Mouse (Mus musculus): Measurements from ENCODE around the gene Tnfaip8l3.
"Not testable (repeated sequence)": the region's sequence is repeated elsewhere in the genome, so short reads cannot be mapped to it uniquely, and the experiment has no call there.

Tnfaip8l3 gene

GRCm38 (mm10) chr9:54068032-54068649, at the start of gene Tnfaip8l3:
Gene Tnfaip8l3, minus strand, starts transcription at chr9:54068388.
- no peak for DNase-seq

DNA sequence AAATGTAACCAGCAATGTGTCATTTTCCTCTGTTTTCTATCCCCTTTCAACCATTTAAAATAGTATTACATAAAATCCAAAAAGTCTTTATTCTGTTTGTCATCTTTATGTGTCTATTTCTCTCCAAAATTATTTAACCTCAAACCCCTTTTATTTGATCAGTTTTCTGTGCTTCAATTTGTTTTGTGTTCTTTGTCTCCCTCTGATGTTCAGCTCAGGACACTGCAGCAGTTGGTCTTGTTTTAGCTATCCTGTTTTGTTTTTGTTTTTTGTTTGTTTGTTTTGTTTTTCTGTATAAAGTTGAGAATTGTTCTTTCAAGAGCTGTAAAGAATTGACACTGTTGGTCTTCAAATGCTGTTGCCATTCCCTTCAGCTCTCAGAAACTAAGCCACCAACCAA, 44.5 kb upstream of the Tnfaip8l3 start:
- DNase-seq: no peak

GRCm38 (mm10) chr9:54098636-54099035, 30.4 kb upstream of the Tnfaip8l3 start:
- no peak for DNase-seq

DNA sequence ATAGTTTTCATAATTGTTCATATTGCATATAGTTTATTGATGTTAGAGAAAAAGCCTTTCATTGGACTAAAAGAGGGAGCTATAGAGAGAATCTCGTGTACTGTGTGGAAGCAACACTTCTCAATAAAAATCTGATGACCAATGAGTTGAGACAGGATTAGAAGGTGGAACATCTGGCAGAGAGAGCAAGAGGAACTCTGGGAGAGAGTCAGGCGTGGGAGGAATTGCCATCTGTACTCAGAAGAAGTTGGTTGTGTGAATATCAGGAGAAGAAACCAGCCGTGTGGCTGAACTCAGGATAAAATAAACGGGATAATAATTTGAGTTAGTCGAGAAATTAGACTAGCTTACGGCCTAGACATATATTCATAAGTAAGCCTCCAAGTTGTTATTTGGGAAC, 28.9 kb upstream of the Tnfaip8l3 start:
- DNase-seq: no peak

DNA sequence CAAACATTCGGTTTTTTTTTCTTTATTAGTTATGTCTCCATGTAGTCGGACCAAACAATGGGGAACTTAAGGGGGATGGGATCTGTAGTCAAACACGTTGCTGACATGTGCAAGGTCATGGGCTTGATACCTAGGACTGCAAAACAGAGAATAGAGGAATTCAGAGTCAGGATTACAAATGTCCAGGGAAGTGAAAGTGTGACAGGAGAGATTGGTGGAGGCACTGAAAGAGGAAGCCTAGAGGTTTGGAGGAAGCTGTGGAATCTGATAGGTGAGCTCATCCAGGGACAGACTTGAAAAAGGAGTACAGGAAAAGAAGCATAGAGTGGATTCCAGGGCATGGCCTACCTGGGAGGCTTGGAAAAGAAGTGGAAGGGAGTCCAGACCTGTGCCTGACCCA, 16.1 kb upstream of the Tnfaip8l3 start:
- DNase-seq: no peak

DNA sequence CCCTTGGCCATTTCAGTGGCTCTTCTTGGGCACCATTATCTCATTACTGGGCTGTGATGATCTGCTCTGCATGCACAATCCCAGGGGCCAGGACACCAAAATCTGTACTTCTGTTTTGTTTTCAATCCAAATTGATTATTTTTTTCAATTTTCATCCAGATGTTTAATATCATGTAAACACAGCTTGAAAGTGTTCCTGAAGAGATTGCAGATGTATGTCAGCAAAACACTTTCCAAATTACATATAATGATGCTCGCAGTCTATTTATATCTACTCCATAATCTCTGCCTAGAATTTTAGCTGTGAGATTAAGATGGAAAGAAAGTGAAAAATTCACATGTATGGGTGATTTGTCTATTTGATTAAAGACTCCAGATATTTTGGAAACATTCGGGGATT, 9.6 kb upstream of the Tnfaip8l3 start:
- DNase-seq: no peak

GRCm38 (mm10) chr9:54074901-54075300, 6.7 kb upstream of the Tnfaip8l3 start:
- DNase-seq: no peak

DNA sequence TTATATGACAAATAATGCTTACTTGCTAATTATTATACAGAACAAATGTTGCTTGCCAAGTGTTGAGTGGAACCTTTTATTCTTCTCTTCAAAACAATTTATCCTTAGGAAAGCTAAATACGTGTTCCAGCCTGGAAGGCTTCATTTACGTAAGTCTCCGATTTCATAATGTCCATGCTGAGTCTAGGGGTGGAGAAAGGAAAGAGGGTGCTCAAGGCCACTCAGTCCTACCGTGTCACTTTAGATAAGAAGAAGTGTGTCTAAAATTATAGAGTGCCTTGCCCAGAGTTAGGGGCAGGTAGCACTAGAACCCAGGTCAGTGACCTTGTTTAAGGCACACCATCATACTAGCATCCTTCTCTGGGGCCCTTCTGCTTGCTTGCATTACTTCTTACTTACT, 5.5 kb upstream of the Tnfaip8l3 start:
- no peak for DNase-seq

DNA sequence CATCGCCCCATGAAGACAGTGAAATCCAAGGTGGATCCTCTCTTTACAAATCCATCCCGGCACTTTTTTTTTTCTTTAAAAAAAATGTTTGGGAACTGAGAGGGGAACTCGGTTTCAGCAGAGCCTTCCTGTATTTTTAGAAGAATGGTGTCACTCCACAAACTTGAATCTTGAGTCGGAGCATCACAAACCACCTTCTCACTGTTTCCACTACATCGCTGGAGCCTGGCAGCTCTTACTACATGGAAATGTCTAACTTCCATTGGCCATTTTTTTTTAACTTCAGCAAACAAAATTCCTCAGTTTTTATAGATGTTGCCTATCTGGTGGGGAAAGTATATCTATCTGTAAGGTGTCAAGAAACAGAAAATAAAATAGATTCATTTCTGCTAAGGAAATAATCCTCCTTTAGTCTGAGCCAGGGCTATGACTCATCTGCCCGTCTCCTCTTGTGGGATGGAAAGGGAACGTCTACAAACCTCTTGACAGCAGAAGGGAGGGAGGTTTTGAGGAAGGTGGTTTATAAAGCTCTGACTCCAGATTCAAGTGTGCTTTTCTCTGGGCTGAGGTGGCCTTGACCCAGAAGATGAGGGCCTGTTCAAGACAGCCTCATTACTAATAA, 3.4 kb upstream of the Tnfaip8l3 start:
- DNase-seq: no peak

DNA sequence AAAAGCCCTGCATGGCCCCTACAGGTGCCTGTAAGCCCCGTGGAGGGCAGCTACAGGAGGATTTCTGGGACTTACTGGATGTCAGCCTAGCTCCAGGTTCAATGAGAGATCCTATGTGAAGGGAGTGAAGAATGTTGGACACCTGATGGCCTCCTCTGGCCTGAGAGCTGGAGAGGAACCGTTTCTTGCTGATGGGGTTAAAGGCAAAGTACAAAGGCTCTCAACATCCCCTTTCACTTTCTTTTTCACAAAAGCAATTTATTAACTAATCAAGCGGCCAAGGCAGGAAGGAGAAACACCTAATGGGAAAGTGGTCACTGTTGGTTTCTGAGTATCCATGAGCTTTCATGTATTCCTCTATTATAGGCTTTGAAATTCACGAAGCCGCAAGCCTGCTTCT, 1.0 kb upstream of the Tnfaip8l3 start:
- no peak for DNase-seq

DNA sequence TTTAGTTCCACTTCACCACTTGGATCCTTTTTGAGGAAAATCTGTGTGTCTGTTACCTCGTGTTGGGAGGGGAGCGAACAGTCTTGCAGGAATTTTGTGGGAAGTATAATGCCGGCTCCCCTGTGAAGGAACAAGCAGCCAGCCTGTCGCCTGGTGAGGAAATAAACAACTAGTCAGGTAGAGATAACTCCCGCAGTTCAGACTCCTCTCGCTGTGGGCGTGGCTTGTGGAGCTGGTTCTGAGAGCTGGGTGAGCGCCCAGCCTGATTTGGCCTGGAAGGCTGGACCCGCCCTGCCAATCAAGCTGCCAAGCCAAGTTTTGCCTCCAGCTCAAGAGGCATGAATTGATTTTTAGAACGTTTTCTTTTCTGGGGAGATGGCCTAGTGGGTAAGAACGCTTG, 589 bp upstream of the Tnfaip8l3 start:
- DNase-seq: peak; percentile 26

GRCm38 (mm10) chr9:54067642-54068031, 551 bp downstream of the Tnfaip8l3 start:
- no peak for DNase-seq

DNA sequence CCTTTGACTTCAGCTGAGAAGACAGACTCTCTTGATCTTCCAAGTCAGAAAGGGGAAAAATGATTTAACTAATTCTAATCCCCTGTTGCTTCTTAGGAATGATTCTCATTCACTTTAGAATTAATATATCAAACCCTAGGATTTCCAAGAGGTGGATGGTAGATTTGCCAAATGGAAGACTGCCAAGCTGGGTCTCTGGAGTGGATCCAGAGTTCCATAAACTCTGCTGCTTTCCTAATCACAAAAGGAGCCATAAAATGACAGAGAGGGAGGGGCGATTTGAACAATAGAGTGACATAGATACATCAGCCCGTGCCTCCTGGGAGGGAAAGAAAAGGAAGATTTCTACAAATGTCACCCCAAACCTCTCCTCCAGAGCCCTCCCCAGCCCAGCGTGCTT, 3.4 kb downstream of the Tnfaip8l3 start:
- DNase-seq: no peak

- DNase-seq: no peak
These were observed 4.5 kb downstream of the Tnfaip8l3 start for GRCm38 (mm10) chr9:54063655-54064054.

GRCm38 (mm10) chr9:54061666-54062065, 6.5 kb downstream of the Tnfaip8l3 start:
- DNase-seq: no peak

DNA sequence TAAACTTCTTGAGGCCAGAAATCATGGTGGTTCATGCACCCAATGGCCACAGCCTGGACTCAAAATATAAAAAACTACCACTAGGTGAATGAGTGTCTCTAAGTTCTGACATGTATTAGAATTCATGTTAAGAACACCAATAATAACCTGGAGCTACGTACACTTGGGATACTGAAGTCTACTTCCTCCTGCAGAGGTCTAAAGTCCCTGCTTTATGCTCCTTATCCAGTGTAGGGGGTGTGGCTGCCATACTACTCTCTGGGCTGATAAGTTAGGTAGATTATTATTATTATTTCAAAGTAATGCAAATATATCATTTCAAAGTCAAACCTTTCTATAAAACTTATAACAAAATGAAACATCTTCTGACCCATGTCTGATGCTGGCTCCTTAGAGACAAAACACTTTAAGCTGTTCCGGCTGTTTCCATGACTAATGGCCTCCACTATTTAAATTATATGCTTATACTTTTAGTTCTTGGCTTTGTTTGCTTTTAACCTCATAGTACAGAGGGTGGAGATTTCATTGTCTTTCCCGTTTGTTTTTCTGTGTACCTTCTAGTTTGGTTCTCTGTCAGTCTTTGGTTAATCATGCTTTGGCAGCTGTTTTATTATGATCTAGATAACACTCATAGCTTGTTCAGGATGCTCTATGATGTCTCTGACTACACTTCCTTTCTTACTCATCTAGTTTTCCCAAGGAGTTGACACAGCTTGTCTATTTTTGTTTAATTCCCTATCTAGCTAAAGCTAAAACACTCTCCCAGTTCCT, 16.7 kb downstream of the Tnfaip8l3 start:
- no peak for DNase-seq

DNA sequence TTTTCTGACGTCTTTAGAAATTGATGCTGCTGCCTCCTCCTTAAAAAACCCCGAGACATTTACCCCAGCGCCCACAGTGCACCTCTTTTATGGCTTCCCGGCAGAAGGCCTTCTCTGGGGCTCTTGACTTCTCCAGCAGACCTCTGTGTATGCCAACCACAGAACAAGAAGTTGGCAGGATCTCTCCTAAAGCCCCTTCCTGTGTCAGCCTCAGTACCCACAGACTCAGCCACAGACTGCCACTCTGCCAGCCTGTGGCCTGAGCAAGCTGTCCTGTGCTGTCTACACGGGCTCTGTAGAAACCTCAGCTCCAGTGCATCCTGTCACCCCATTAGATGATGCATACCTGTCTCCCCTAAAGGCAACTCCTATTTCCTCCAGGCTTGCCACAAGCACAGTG, 19.2 kb downstream of the Tnfaip8l3 start:
- no peak for DNase-seq

GRCm38 (mm10) chr9:54043067-54043466, 25.1 kb downstream of the Tnfaip8l3 start:
- DNase-seq: no peak

DNA sequence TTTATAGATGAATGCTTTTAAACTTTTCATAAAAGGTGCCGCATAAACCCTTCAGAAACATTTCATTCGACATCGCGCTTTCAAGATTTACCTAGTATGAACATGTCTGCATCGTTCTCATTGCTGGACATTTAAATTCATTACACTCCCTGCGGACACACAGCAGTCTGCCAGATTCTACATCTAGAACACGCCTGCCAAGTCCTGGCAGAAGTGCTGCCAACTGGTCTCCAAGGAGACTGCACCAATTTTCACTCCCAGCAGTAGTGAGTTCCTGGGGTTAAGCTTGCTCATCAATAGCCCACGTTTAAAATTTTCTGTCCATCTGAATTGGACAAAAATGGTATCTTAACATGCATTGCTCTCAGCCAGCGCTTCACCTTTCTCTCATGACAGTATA, 30.5 kb downstream of the Tnfaip8l3 start:
- DNase-seq: peak; percentile 7

DNA sequence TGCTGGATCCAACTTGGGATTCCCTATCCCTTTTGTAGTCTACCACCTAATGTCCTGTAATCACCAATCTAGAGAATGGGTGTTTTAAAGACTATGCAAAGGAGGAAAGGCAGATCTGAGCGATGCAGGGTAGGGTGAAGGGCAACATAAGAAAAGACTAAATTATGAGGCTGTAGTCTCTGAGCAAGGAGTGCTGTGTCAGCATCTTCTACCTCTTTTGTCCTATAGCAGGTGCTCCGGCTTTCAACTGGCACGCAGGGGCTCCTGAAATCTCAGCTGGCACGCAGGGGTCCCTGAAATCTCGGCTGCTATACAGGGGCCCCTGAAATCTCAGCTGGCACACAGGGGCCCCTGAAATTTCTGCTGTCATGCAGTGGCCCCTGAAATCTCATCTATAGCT, 33.5 kb downstream of the Tnfaip8l3 start:
- no peak for DNase-seq

DNA sequence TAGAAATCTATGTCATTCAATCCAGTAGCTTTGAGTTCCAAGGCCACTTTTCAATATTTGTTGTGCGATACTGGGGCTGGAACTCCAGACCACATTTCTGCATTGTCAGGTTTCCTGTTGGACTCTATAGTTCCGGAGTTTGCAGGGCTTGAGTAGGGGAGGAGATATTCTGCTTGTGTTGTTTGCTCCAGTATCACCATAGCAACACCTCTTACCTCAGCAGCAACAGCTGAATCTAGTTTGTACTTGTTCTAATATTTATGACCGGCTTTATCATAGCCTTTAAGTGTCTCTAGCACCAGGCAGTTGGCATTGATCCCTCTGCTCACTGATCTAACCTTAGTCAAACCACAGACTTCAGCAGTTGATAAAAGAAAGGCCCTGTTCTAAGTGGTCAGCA, 45.4 kb downstream of the Tnfaip8l3 start:
- DNase-seq: no peak

GRCm38 (mm10) chr9:53994528-53994927, 73.7 kb downstream of the Tnfaip8l3 start:
- no peak for DNase-seq

DNA sequence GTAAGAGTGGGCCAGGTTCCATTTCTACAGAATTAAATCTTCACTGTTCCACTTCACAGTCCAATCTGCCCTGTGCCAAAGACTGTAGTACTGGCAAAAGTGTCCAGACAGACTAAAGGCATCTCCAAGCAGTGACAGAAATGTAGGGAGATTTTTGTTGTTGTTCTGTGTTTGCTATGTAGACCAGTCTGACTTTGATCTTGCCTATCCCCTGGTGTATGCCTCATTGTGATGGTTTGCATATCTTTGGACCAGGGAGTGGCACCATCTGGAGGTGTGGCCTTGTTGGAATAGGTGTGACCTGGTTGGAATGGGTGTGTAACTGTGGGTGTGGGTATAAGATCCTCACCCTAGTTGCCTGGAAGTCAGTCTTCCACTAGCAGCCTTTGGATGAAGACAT, 75.6 kb downstream of the Tnfaip8l3 start:
- not testable (repeated sequence) for DNase-seq

DNA sequence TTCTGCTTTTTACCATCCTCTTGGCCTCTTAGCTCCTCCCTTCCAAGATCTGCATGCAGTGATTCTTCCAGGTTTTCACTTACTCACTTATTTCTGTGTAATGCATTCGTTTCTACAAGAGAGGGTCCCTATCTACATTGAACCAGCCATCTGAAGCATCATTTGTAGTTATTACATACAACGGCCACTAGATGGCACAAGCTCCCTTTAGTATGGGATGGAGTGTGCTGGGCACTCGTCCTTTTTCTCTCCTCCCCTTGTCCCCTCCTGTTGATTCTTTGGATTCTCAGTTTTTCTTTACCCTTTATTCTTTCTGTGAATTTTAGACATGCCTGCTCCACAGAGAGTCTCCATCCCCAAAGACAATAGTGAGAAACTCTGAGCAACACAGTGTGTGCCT, 77.3 kb downstream of the Tnfaip8l3 start:
- DNase-seq: no peak
